Mouse (Mus musculus) left cerebral cortex, postnatal 14 days (tissue): ENCODE results near the gene Pakap. TPM values are rescaled to one million over a fixed set of nuclear protein-coding genes. Genes with fewer than 3 reads are reported as not detected.

Experiments used
- DNase-seq, 2 experiments: peaks; one replicate each; pipeline ENCODE4 v3.0.0; 2021 to 2022; ENCODE audit warnings: low spot score in 2 of 2, mixed read lengths in 1 of 2
- intact Hi-C: fragments of 180-260 bp; cut with DNase I; formaldehyde crosslinking; loops from one replicate; pipeline ENCODE4 v1.15.1; 2025
- total RNA-seq, 2 experiments: library from RNA; stranded (reverse); gene quantifications; 2 replicates each; pipeline ENCODE4 v1.2.3; 2021

Pakap gene
- total RNA-seq, 2 experiments from 2014 or later, result 20.4 to 21.3 TPM

DNA sequence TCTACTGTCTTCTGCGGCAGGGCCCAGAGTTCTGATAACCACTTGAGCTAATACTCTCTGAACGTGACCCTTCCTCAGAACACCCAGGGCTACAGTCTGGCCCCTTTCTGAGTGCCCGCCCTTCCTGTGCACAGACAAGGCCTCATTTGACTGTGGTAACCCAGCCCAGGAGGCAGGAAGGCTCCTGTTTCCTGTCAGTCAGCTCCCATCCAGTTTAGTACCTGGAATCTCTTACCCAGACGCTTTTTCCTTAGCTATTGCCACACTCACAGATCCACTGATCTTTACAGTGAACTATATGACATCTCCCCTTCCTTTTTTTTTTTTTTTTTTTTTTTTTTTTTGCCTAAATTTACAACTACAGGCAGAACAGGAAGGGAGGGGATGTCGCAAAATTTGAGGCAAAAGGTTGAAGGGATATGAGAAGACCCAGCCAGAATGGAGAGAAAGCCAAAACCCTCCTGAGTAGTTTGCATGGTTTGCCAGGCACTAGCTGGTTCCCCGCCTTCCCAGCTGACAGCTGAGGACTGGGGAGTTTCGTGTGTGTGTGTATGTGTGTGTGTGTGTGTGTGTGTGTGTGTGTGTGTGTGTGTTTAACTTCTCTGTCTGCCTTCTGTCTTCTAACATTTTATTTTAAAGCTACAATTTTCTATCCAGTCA, 245.1 kb downstream of the Pakap start:
- peak in 1 of 2 experiments; percentile 37 for DNase-seq
- intact Hi-C loops, result no loop called here

DNA sequence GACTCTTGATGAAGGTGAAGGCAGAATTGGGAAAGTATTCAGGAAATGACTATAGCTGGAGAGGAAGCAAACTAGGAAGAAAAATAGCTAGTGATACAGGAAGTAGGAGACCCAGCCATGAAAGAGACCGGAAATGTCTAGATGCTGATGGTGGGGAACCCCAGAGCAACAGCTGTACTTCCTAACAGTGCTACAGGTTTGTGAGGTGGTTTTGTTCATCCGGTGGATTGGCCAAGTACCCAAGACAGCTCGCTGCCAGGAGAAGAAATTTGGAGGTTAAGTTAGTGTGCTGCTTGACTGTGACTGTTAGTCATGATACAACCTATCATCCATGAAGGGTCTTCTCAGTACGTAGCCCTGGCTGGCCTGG, 245.6 kb downstream of the Pakap start:
- intact Hi-C loops, result no loop called here
- no peak for DNase-seq

- no peak for DNase-seq
- intact Hi-C loops, result no loop called here
These were observed 247.4 kb downstream of the Pakap start for GRCm38 (mm10) chr4:57815355-57815754.

DNA sequence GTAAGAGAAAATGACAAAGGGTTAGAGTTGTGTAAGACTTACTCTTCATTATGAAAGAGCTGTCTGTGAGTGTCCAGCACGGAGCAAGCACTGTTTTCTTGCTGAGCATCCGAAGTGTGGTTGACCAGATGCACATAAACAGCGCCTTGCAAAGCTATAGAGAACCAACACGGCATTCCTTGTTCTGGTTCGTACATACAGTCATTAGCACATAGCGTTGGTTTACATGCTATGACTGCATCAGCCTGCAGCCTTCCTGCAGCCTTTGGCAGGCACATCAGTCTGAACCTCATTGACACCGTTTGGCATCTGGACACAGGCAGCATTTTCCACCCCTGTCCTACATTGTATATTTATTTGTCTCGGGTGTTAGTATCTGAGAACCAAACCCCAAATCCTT, 248.2 kb downstream of the Pakap start:
- DNase-seq, result no peak
- intact Hi-C loops, result no loop called here

GRCm38 (mm10) chr4:57820839-57821374, 252.9 kb downstream of the Pakap start:
- intact Hi-C loops, result no loop called here
- DNase-seq, result no peak

DNA sequence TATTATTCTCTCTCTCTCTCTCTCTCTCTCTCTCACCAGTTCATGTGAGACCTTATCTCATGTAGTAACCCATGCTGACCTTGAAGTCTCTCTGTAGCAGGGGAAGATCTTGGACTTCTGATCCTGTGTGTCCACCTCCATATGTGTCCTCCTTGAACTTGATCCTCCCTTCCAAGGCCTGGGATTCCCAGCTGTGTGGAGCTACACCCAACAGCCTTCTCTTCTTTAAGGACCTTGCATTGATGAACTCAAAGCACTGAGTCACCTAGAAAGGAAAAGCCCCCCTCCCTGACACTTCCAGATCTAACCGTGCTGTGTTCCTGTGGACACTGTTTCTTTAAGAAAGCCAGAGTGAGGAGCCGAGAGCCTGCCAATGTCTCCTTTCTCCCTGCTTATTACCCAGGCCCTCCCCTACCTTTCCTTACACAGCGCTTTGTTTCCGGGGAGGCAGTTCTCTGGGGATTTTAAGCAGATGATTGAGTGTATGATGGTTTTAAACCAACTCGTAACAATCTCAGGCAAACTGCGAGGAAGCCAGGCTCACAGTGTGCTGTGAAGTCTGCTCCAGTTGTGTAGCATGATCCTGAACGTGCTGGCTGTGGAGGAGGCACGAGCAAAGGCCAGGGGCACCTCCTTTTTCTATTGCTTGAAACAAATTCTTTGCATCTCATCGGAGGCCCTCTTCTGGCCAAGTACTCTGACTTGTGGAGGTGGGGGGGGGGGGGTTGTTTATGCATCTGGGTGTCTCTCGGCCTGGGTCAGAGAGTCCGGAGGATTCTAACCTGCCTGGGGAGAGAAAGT, 253.8 kb downstream of the Pakap start:
- DNase-seq, result peak in 1 of 2 experiments; percentile 39
- intact Hi-C loops, result no loop called here

DNA sequence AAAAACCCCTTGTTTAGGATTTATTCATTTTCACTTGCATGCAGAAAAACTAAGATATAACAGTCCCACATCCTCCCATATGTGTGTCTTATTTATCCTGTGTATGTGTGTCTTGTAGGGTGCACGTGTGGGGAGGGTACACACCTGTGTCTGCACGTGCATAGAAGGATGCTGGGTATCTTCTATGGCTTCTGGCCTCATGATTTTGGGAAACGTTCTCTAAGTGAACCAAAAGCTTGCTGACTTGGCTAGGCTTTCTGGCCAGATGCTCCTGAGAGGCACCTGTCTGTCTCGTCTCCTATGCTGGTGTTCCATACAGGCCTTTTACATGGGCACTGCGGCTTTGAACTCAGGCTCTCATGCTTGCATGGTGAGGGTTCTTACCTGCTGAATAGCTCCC, 254.7 kb downstream of the Pakap start:
- intact Hi-C loops, result no loop called here
- DNase-seq, result no peak

- intact Hi-C loops, result no loop called here
- DNase-seq, result no peak
These were observed 256.8 kb downstream of the Pakap start for GRCm38 (mm10) chr4:57824626-57825240.

DNA sequence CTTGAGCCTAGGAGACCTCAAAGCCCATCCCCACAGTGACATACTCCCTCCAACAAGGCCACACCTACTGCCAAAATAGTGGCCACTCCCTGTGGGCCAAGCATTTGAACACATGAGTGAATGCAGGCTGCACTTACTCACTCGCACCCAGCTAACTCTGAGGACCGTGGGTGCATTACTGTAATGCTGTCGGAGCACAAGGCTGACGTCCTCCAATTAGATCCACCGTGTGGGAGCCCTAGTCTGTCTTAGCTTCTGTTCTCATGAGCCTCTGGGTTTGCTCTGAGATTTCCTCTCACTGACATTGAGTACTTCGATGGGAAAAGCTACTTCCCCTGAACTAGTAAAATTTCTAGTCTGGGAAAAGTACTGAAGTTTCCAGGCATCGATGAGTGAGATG, 258.3 kb downstream of the Pakap start:
- intact Hi-C loops, result no loop called here
- no peak for DNase-seq

GRCm38 (mm10) chr4:57829131-57829530, 261.2 kb downstream of the Pakap start:
- DNase-seq, result no peak
- intact Hi-C loops, result no loop called here

DNA sequence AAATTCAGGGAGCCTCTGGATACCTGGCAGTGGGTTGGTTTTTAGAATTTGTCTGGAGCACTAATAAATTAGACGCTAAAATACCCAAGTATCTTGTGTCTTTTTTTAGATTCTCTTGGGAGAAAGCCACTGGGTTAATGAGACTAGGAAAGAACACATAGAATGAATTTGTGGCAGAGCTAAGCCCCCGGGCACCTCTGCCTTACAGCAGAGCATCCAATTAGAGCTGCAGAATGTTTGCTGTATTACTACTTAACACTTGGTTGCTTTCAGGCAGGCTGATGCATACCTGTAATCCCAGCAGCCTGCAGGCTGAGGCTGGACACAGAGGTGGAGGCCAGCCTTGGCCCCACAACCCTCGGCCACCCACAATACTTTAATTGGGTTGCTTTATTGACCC, 261.8 kb downstream of the Pakap start:
- intact Hi-C loops, result no loop called here
- no peak for DNase-seq

DNA sequence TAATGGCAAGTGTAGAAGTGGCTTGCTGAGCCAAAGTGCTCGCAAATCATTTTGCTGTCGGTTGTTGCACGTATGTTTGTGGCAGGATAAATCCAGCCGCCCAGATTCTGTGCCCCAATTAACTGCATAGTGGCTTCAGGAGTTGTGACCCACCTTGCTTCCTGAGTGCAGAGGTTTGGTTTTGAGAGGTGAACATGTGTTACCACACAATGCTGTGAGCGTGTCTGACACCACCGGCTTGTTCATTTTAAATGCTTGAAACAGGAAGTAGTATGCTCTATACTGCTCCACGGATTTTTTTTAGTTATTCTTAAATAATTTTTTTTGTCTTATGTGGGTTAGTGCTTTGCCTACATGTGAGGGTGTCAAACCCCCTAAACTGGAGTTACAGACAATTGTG, 264.3 kb downstream of the Pakap start:
- no peak for DNase-seq
- intact Hi-C loops, result no loop called here

DNA sequence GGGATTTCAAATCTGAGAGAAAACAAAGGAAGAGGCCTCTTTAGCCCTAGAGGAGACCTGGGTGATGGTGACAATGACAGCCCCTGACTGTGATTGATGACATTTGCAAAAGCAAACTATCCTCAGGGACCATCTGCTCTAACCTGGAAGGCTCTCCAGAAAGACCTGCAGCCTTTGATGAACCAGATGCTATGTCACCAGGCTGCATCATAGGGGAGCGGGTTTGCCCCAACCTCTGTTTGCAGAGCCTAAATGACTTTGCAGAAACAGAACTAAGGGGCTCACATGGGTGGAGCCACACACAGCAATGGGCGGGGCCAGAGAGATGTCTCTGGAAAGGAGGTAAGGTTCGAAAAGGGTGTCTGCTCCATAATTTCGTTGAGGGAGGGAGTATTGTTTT, 265.1 kb downstream of the Pakap start:
- DNase-seq, result no peak
- intact Hi-C loops, result no loop called here

GRCm38 (mm10) chr4:57834141-57834540, 266.2 kb downstream of the Pakap start:
- DNase-seq, result no peak
- intact Hi-C loops, result no loop called here

DNA sequence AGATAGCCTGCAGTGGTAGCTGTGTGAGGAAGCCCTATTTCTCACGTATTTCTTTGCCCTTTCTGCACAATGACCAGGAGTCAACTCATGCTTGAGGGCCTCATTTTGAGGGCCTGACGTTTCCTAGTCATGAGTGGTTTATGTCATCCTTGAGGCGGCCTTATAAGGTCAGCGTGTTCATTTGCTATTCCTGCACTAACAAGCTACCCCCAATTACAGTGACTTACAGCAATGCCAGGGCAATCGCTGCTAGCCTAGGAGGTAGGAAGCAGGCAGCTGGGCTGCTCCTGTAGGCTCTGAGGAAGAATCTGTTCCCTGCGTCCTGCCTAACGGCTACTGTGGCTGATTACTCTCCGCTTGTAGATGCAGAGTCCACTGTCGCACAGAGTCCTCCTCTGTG, 269.1 kb downstream of the Pakap start:
- no peak for DNase-seq
- intact Hi-C loops, result no loop called here

DNA sequence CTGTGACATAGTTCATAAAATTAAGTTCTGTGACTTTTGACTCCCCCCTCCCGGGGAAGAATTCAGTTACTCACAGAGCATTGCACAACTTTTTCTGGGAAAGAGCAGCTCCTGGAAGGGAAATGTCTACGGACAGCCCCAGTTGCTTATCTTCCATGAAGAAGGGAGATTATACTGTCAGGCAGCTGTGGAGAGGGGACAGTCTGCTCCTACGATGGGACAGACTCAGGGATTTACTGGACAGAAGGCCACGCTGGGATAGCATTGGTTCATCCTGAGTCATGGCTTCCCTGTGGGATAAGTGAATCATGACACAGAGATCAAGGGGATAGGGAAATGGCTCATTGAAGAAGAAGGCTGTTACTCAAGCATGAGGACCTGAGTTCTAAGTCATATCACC, 271.4 kb downstream of the Pakap start:
- DNase-seq, result no peak
- intact Hi-C loops, result no loop called here

GRCm38 (mm10) chr4:57841911-57842310, 273.9 kb downstream of the Pakap start:
- DNase-seq, result no peak
- intact Hi-C loops, result no loop called here

GRCm38 (mm10) chr4:57842472-57843305, 274.7 kb downstream of the Pakap start:
- no peak for DNase-seq
- intact Hi-C loops, result no loop called here

DNA sequence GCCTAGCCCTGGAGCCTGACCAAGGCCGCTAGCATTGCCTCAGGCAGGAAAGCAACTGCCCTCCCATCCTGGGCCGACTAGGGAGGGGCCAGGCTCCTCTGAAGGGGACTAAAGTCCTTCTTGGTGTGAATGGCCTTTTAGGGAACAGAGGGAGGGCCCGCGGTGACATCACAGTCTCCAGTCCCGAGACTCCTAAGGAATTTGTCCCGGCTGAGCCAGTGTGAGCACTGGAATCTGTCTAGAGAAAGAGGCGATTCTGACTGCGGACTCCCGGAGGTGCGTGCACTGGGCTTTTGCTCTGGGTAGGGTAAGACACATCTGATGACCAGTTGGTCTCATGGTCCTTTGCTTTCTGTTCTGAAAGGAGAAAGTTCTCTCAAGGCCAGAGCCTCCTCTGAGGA, 277.1 kb downstream of the Pakap start:
- peak; percentile 31 to 33 for DNase-seq

More for the DNA sequence above, 277.1 kb downstream of the Pakap start:
- intact Hi-C loops, result no loop called here
